Mouse (Mus musculus) cerebellum, adult 11-12 months (tissue): Measurements from ENCODE around the gene Lasp1.

Experiments used
- DNase-seq: peaks from one replicate; pipeline ENCODE4 v3.0.0; 2022

Lasp1 gene

DNA sequence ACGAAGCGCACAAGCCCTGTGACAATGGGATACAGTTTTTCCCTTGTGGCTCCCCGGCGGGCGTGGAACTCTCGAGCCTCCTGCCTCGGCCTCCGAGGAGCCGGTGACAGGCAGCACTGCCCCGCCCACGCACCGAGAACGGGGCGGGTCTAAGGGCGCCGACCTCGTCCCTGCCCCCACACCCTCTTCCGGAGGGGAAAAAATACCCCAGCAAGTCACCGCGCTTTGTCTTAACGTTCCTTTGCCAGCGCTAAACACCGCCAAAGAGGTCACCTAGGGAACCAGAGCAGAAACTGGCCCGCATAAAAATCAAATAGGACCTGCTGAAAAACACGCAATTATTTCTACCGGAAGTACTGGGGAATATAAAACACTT is 84.7 kb downstream of the Lasp1 start:
- peak; percentile 81 for DNase-seq

DNA sequence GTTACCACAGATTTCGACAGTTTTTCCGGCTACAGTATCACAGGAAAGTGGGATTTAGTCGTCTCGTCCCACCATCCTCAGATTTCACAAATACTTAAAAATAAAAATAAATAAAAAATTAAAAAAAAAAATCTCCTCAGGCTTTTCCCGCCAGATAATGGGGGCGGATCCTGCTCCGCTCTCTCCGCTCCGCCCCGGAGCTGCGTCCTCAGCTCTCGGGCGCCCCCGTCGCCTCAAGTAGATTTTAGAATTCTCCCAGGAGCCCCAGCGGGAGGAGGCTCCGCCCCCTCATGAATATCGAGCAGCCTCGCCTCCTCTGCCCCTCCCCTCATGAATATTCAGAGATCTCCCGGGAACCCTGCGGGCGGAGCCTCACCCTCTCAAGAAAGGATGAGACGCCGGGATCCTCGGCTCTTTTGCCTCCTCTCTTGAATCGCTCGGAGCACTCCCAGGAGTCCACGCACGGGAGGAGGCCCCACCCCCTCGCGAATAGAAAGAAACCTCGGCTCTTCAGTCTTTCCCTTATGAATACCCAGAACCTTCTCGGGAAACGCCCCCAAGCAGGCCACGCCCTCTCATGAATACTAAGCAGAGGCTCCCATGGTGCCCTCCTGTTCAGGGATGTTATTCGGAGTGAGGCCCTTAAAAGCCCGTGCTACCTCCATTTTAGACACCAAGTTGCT is 85.3 kb downstream of the Lasp1 start, which contains the start of gene Fbxo47:
TSS of gene Fbxo47 (minus strand) at position 237 of the 683 bp plus-strand sequence.
- DNase-seq, result peak; percentile 98

DNA sequence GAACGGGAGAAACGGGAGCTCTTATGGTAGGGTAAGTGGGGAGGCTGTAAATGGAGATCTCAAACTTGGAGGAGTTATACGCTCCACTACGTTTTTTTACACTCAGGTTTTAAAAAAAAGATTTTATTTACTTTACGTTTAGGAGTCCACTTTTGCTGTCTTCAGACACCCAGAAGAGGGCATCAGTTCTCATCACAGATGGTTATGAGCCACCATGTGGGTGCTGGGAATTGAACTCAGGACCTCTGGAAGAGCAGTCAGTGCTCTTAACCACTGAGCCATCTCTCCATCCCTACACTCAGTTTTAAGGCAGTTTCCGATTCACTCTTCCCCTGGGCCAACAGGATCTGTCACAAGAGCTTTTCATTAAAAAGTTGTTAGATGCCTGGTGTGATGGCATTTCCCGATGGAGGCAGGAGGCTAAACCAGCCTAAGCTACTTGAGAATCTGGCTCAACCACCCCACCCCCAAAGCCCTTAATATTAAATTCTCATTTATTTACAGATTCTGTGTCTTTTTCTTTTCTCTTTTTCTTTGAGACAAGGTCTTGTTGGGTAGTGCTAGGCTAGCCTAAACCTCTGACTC is 85.9 kb downstream of the Lasp1 start:
- no peak for DNase-seq

DNA sequence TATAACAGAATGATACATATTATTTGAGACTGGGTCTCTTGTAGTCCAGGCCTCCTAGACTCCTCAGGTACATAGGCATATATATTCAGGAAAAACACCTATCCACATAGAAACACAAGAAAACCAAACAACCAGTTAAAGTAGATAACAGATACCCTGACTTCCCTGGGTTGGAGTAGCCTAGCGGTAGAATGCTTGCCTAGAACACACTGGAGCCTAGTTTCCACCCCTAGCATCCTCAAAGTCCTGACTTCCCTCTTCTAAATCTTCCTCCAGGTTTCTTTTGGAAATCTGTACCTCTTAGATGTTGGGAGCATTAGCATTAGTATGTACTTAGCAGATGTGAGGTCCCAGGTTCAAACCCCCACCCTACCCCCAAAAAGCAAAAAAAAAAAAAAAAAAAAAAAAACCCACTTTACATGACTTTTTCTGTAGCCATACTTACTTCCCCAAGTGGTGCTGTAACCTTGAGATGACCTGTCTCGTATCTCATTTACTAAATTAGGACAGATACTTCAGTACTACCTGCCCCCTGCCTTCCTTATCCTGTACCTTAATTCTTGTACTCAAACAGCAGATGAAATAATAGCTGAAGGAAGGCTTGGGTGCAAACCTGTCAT is 86.6 kb downstream of the Lasp1 start:
- DNase-seq, result no peak
